Mouse (Mus musculus): ENCODE measurements around the gene C2cd2l. TPM values are rescaled to one million over a fixed set of nuclear protein-coding genes. Genes with fewer than 3 reads are reported as not detected.
A peak's percentile ranks its signal among the peaks of the same experiment; 100 is the strongest.
"Not testable (repeated sequence)": the region's sequence is repeated elsewhere in the genome, so short reads cannot be mapped to it uniquely, and the experiment has no call there.

Gene C2cd2l
- total RNA-seq, 2 experiments from 2014 or later, result 108 to 115 TPM

- no peak for DNase-seq (ENCODE audit: low spot score in 2 of 2)
These were observed 5.2 kb downstream of the C2cd2l start for GRCm38 (mm10) chr9:44314910-44315309.

GRCm38 (mm10) chr9:44314257-44314547 lies 5.9 kb downstream of the C2cd2l start:
- no peak for DNase-seq (ENCODE audit: low spot score in 2 of 2)

- DNase-seq (ENCODE audit: low spot score in 2 of 2), result peak; percentile 67 to 77
These were observed 6.4 kb downstream of the C2cd2l start for GRCm38 (mm10) chr9:44313476-44314256.

- no peak for DNase-seq (ENCODE audit: low spot score in 2 of 2)
These were observed 8.7 kb downstream of the C2cd2l start for GRCm38 (mm10) chr9:44311136-44312134.

GRCm38 (mm10) chr9:44310750-44311135 lies 9.3 kb downstream of the C2cd2l start:
- no peak for DNase-seq (ENCODE audit: low spot score in 2 of 2)

GRCm38 (mm10) chr9:44309756-44310155 lies 10.3 kb downstream of the C2cd2l start:
- no peak for DNase-seq (ENCODE audit: low spot score in 2 of 2)

GRCm38 (mm10) chr9:44307248-44307647 lies 12.8 kb downstream of the C2cd2l start:
- no peak for DNase-seq (ENCODE audit: low spot score in 2 of 2)

GRCm38 (mm10) chr9:44306532-44306931 lies 13.6 kb downstream of the C2cd2l start:
- no peak for DNase-seq (ENCODE audit: low spot score in 2 of 2)

GRCm38 (mm10) chr9:44305466-44306079 lies 14.5 kb downstream of the C2cd2l start, which contains the start of gene Hinfp:
Gene Hinfp, minus strand, starts transcription at chr9:44305671.
- DNase-seq (ENCODE audit: low spot score in 2 of 2), result peak; percentile 97 to 98

- DNase-seq (ENCODE audit: low spot score in 2 of 2), result not testable (repeated sequence)
These were observed 20.1 kb downstream of the C2cd2l start for GRCm38 (mm10) chr9:44300001-44300400.

GRCm38 (mm10) chr9:44292490-44292889 lies 27.6 kb downstream of the C2cd2l start:
- DNase-seq (ENCODE audit: low spot score in 2 of 2), result peak in 1 of 2 experiments; percentile 41

GRCm38 (mm10) chr9:44288959-44289291 lies 31.2 kb downstream of the C2cd2l start:
- no peak for DNase-seq (ENCODE audit: low spot score in 2 of 2)

- peak in 1 of 2 experiments; percentile 67 for DNase-seq (ENCODE audit: low spot score in 2 of 2)
These were observed 31.8 kb downstream of the C2cd2l start, which contains the start of gene Abcg4 for GRCm38 (mm10) chr9:44288076-44288958. Gene Abcg4, minus strand, starts transcription at chr9:44288615.

GRCm38 (mm10) chr9:44287401-44288075 lies 32.5 kb downstream of the C2cd2l start:
- DNase-seq (ENCODE audit: low spot score in 2 of 2), result peak; percentile 47 to 56

GRCm38 (mm10) chr9:44287003-44287400 lies 33.1 kb downstream of the C2cd2l start:
- no peak for DNase-seq (ENCODE audit: low spot score in 2 of 2)

- no peak for DNase-seq (ENCODE audit: low spot score in 2 of 2)
These were observed 33.7 kb downstream of the C2cd2l start for GRCm38 (mm10) chr9:44286256-44286850.

- no peak for DNase-seq (ENCODE audit: low spot score in 2 of 2)
These were observed 36.9 kb downstream of the C2cd2l start for GRCm38 (mm10) chr9:44283183-44283582.

GRCm38 (mm10) chr9:44269973-44270372 lies 50.1 kb downstream of the C2cd2l start:
- DNase-seq (ENCODE audit: low spot score in 2 of 2), result no peak

- no peak for DNase-seq (ENCODE audit: low spot score in 2 of 2)
These were observed 51.0 kb downstream of the C2cd2l start for GRCm38 (mm10) chr9:44269077-44269476.

- no peak for DNase-seq (ENCODE audit: low spot score in 2 of 2)
These were observed 51.7 kb downstream of the C2cd2l start, which contains the start of gene Nlrx1 for GRCm38 (mm10) chr9:44268432-44268831. Gene Nlrx1, minus strand, starts transcription at chr9:44268599.

All from layer of hippocampus, postnatal 10 days (tissue).